Mouse (Mus musculus) myocyte (in vitro differentiated cells): ENCODE measurements around the gene Ldlrad3. TPM values are rescaled to one million over a fixed set of nuclear protein-coding genes. Genes with fewer than 3 reads are reported as not detected.

ENCODE experiments used
- H3K27me3 ChIP-seq: one replicate; pipeline ENCODE4 v1.6.1; 2011; ENCODE audit not compliant: control insufficient read depth, insufficient read depth, insufficient read length
- H3K36me3 ChIP-seq: one replicate; pipeline ENCODE4 v1.6.1; 2011; ENCODE audit not compliant: control insufficient read depth, insufficient read depth
- H3K4me2 ChIP-seq: one replicate; pipeline ENCODE4 v1.6.1; 2011; ENCODE audit warnings: low read depth, control low read depth
- H3K4me3 ChIP-seq: one replicate; pipeline ENCODE4 v1.5.1; 2011; ENCODE audit warnings: mild to moderate bottlenecking, control low read depth, moderate library complexity
- H3K79me2 ChIP-seq: one replicate; pipeline ENCODE4 v1.6.1; 2011; ENCODE audit not compliant: control insufficient read depth, insufficient read depth
- H3ac ChIP-seq: one replicate; pipeline ENCODE4 v1.6.1; 2011; ENCODE audit not compliant: control insufficient read depth, insufficient read length
- CEBPB ChIP-seq: IDR thresholded peaks from 2 replicates; pipeline ENCODE4 v1.6.1; 2011; ENCODE audit warnings: mild to moderate bottlenecking, moderate library complexity; ENCODE audit not compliant: poor library complexity, insufficient read depth, severe bottlenecking
- E2F4 ChIP-seq: IDR thresholded peaks from one replicate; pipeline ENCODE4 v1.6.1; 2011; ENCODE audit warnings: mild to moderate bottlenecking, control low read depth, moderate library complexity; ENCODE audit not compliant: insufficient read depth
- MAX ChIP-seq: IDR thresholded peaks from one replicate; pipeline ENCODE4 v1.6.1; 2011; ENCODE audit warnings: low read depth, mild to moderate bottlenecking, control low read depth
- MYOD1 ChIP-seq, 3 experiments: IDR thresholded peaks; one replicate each; pipeline ENCODE4 v1.6.1; 2011; ENCODE audit warnings: control low read depth in 2 of 3, low read depth in 2 of 3, mild to moderate bottlenecking in 2 of 3, moderate library complexity in 1 of 3; ENCODE audit not compliant: insufficient read length in 2 of 3, control insufficient read depth in 1 of 3
- MYOG ChIP-seq, 3 experiments: IDR thresholded peaks; one replicate each; pipeline ENCODE4 v1.6.1; 2011; ENCODE audit warnings: control low read depth in 2 of 3, low read depth in 2 of 3, mild to moderate bottlenecking in 2 of 3; ENCODE audit not compliant: insufficient read length in 2 of 3, control insufficient read depth in 1 of 3, insufficient read depth in 1 of 3
- POLR2A ChIP-seq: IDR thresholded peaks from one replicate; pipeline ENCODE4 v1.6.1; 2011; ENCODE audit warnings: low read depth, mild to moderate bottlenecking, control low read depth, moderate library complexity; ENCODE audit not compliant: insufficient read length
- POLR2AphosphoS2 ChIP-seq: IDR thresholded peaks from one replicate; pipeline ENCODE4 v1.6.1; 2011; ENCODE audit warnings: low read depth, control low read depth; ENCODE audit not compliant: insufficient read length
- REST ChIP-seq: IDR thresholded peaks from one replicate; pipeline ENCODE4 v1.6.1; 2011; ENCODE audit warnings: mild to moderate bottlenecking, control low read depth, moderate library complexity; ENCODE audit not compliant: insufficient read depth, insufficient read length
- SRF ChIP-seq: IDR thresholded peaks from one replicate; pipeline ENCODE4 v1.6.1; 2011; ENCODE audit warnings: low read depth; ENCODE audit not compliant: control insufficient read depth, insufficient read length
- TCF12 ChIP-seq: IDR thresholded peaks from one replicate; pipeline ENCODE4 v1.6.1; 2011; ENCODE audit warnings: mild to moderate bottlenecking, control low read depth; ENCODE audit not compliant: poor library complexity, insufficient read depth, severe bottlenecking
- TCF3 ChIP-seq: IDR thresholded peaks from one replicate; pipeline ENCODE4 v1.6.1; 2011; ENCODE audit warnings: low read depth, control low read depth; ENCODE audit not compliant: insufficient read length
- USF1 ChIP-seq: IDR thresholded peaks from one replicate; pipeline ENCODE4 v1.6.1; 2011; ENCODE audit warnings: low read depth, mild to moderate bottlenecking, control low read depth, moderate library complexity
- polyA plus RNA-seq: library from polyadenylated mRNA; unstranded; fragments of >200 nt; fragmentation: generic; extraction: Trizol; gene quantifications from one replicate; pipeline ENCODE4 v1.2.1, GENCODE M21; 2012; ENCODE audit warnings: missing spikeins

Gene Ldlrad3
- polyA plus RNA-seq, 1 experiment, result 32.1 TPM

GRCm38 (mm10) chr2:101981964-101982498, 204.2 kb downstream of the Ldlrad3 start:
- no peak for TF ChIP-seq POLR2AphosphoS2
- TF ChIP-seq MAX, result no peak
- TF ChIP-seq MYOG (IDR thresholded peaks at IDR 0.05; ENCODE audit: control insufficient read depth in 1 of 3, insufficient read depth in 1 of 3, insufficient read length in 2 of 3, low read depth in 2 of 3), result no peak
- Histone ChIP-seq H3K4me3 (no peak overlapping the region), H3K4me2 (no peak overlapping the region), H3K36me3 (no peaks in the 10 kb centered on the region), H3K27me3 (no peaks in the 10 kb centered on the region), H3ac (no peak overlapping the region), H3K79me2 (no peaks in the 10 kb centered on the region)

DNA sequence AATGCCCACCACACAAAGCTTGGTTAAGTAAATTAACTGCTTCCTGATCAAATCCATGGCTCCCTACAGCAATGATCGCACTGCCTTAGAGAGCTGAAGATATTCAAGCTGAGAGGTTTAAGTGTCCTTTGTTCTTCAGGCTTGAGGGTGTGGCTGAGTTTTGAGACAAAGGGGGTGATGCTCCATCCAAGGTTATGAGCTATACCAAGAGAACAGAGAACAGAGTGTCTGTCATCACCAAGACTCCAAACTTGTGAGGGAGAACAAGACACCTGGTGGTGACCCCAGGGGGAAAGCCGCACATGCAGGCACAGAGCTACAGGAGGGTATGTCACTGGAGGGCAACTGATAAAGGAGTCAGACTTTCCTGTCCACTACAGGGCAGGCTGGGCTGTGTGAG, 205.0 kb downstream of the Ldlrad3 start:
- no peak overlapping the region for H3ac ChIP-seq
- H3K79me2 ChIP-seq, result no peaks in the 10 kb centered on the region
- H3K36me3 ChIP-seq, result no peaks in the 10 kb centered on the region
- no peaks in the 10 kb centered on the region for H3K27me3 ChIP-seq
- no peak overlapping the region for H3K4me2 ChIP-seq
- H3K4me3 ChIP-seq, result no peak overlapping the region
- TF ChIP-seq USF1 (no peak), MAX (no peak), REST (no peak), SRF (no peak), MYOG (IDR thresholded peaks at IDR 0.05; ENCODE audit: control insufficient read depth in 1 of 3, insufficient read depth in 1 of 3, insufficient read length in 2 of 3, low read depth in 2 of 3) (no peak), TCF12 (no peak), MYOD1 (IDR thresholded peaks at IDR 0.05; ENCODE audit: control insufficient read depth in 1 of 3, insufficient read length in 2 of 3, low read depth in 2 of 3) (no peak), TCF3 (no peak)

- no peaks in the 10 kb centered on the region for H3K79me2 ChIP-seq
- H3K4me2 ChIP-seq, result no peak overlapping the region
- no peak overlapping the region for H3K4me3 ChIP-seq
- H3K36me3 ChIP-seq, result no peaks in the 10 kb centered on the region
- TF ChIP-seq REST (no peak), POLR2AphosphoS2 (no peak), POLR2A (no peak), TCF3 (no peak)
- H3K27me3 ChIP-seq, result no peaks in the 10 kb centered on the region
- no peak overlapping the region for H3ac ChIP-seq
Observed at GRCm38 (mm10) chr2:101980456-101980947, 205.7 kb downstream of the Ldlrad3 start.

DNA sequence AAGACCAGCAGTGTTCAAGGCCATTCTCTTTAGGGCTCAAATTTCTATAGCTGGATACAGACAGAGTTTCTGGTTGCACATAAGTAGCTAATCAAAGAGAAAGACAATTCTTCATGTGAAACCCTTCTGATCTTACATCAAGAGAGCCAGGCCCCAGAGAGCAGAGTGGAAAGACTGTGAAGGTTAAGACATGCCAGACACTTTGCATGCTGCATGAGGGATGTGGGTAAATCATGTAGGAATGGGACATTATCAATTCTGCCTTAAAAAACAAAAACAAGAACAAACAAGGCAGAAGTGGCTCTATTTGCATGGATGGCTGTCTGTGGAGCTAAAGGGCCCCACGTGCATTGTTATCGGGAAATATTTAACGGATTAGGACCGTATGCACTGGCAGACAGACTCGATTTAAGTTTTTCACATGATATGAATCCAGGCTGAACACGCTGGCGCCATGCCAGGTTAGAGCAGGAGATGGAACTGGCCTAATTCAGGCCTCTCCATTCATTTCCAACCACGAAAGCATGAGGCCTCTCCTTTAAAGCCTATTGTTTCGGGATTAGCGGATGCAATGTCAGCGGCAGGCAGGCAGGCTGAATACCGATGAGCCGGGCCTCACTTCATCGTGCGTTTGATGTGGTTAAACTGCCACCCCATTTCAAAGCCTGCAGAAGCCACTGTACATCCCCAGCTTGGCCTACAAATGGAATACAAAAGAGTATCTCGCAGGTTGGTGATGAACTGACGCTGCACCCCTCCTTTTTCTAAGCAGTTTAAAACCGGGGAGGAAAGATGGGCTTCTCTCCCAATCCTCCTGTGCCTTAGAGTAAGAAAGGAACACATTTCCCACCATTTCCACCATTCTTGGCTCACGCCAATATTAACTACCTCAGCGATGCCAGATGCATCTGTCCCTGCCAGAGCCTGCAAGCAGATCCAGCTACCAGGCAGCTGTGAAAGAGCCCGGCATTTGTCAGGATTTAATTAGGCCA, 207.4 kb downstream of the Ldlrad3 start:
- Histone ChIP-seq H3K4me3 (no peak overlapping the region), H3ac (no peak overlapping the region), H3K79me2 (no peaks in the 10 kb centered on the region), H3K4me2 (no peak overlapping the region), H3K27me3 (no peaks in the 10 kb centered on the region), H3K36me3 (no peaks in the 10 kb centered on the region)
- TF ChIP-seq CEBPB, result no peak
- TF ChIP-seq MYOD1 (IDR thresholded peaks at IDR 0.05; ENCODE audit: control insufficient read depth in 1 of 3, insufficient read length in 2 of 3, low read depth in 2 of 3), result no peak
- TF ChIP-seq TCF12, result no peak
- TF ChIP-seq POLR2AphosphoS2, result no peak
- TF ChIP-seq MYOG (IDR thresholded peaks at IDR 0.05; ENCODE audit: control insufficient read depth in 1 of 3, insufficient read depth in 1 of 3, insufficient read length in 2 of 3, low read depth in 2 of 3), result no peak
- TF ChIP-seq REST, result no peak
- TF ChIP-seq SRF, result no peak
- TF ChIP-seq TCF3, result no peak
- no peak for TF ChIP-seq E2F4
- no peak for TF ChIP-seq POLR2A
- TF ChIP-seq MAX, result no peak
- no peak for TF ChIP-seq USF1

DNA sequence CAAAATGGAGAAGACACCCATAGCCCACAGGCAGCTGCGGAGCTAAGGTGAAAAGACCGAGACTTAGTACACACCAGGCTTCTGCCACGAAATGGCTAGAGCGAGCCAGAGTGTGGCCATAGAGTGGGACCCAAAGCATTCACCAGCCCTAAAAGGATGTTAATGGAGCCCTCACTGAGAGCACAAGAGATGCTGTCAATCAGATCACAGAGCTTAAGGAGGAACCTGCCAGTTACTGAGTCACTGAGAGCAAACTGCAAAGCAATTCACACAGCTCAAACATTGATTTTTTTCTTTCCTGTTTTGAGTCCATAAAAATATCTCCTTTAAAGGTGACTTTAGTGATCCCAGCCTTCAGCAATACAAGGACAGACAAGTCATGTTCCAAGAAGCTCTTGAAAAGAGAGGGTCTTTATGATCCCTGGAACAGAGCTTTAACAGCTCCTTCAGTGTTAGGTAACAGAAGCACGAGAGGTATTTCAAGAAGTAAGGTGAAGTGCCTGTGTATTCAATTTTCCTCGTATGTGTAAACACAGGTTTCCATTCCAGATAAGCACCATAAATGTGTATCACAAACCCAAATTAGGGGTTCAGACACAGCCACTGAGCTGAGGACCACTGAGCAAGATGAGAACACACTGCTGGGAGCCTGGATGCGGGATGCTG, 209.7 kb downstream of the Ldlrad3 start:
- Histone ChIP-seq H3K36me3 (no peaks in the 10 kb centered on the region), H3K79me2 (no peaks in the 10 kb centered on the region), H3K4me2 (no peak overlapping the region), H3K27me3 (no peaks in the 10 kb centered on the region), H3ac (no peak overlapping the region), H3K4me3 (no peak overlapping the region)
- no peak for TF ChIP-seq POLR2AphosphoS2
- no peak for TF ChIP-seq MYOD1 (IDR thresholded peaks at IDR 0.05; ENCODE audit: control insufficient read depth in 1 of 3, insufficient read length in 2 of 3, low read depth in 2 of 3)
- TF ChIP-seq POLR2A, result no peak
- no peak for TF ChIP-seq USF1
- TF ChIP-seq MAX, result no peak
- no peak for TF ChIP-seq MYOG (IDR thresholded peaks at IDR 0.05; ENCODE audit: control insufficient read depth in 1 of 3, insufficient read depth in 1 of 3, insufficient read length in 2 of 3, low read depth in 2 of 3)
- no peak for TF ChIP-seq REST
- no peak for TF ChIP-seq TCF3
- TF ChIP-seq E2F4, result no peak
- TF ChIP-seq CEBPB, result no peak
- no peak for TF ChIP-seq SRF
- no peak for TF ChIP-seq TCF12
